ENCODE assay signal across 9 mouse cellular contexts in genomic region chr11:69123056-69123692, GRCm38 (mm10). TPM values are rescaled to one million over a fixed set of nuclear protein-coding genes. Genes with fewer than 3 reads are reported as not detected.
A peak's percentile ranks its signal among the peaks of the same experiment; 100 is the strongest.
DNase-seq lines count a peak whose midpoint lies in the region; ATAC-seq lines count a peak whose summit lies in the region.
"Had no signal": no experiment of that assay in that cellular context is flagged by ENCODE, and none has a peak within 500 bp of the region (broad histone marks: within the 10 kb centered on the region; RNA-seq: fewer than 3 reads in every experiment).

No protein-coding gene starts in this region.

- no peaks in the 10 kb centered on the region for H3K9me3 ChIP-seq in embryonic facial prominence, embryonic 14.5 days (ENCODE audit: control insufficient read depth, low read length)
- no peaks in the 10 kb centered on the region for H3K9me3 ChIP-seq in heart, embryonic 11.5 days (replicated peaks; ENCODE audit: control insufficient read depth, low read length)
- no peaks in the 10 kb centered on the region for H3K9me3 ChIP-seq in kidney, embryonic 16.5 days (ENCODE audit: low read length)

- under 1% methylated on average over 27 of the region's 29 CpGs for WGBS in embryonic facial prominence, embryonic 14.5 days
- WGBS in heart, embryonic 11.5 days (ENCODE audit: insufficient replicate concordance), result under 1% methylated on average over 29 of the region's 29 CpGs
- under 1% methylated on average over 29 of the region's 29 CpGs for WGBS in kidney, embryonic 16.5 days

- DNase-seq in 3T3-L1 (ENCODE audit: low read depth, low spot score), result peak; percentile 96
- peak; percentile 86 for DNase-seq in adrenal gland, postnatal 25 days
- peak; percentile 91 for DNase-seq in embryonic facial prominence, embryonic 14.5 days (ENCODE audit: low spot score)
- peak; percentile 92 for DNase-seq in liver
- DNase-seq in naive thymus-derived CD4-positive, alpha-beta T cell, adult 2 months (ENCODE audit: low read depth), result peak; percentile 87
- DNase-seq in splenic B cell, adult 2 months (ENCODE audit: low read depth, low spot score), result peak; percentile 92

- peak overlapping the region; percentile 84 for H3K27ac ChIP-seq in embryonic facial prominence, embryonic 14.5 days (replicated peaks; ENCODE audit: low read depth, low read length)
- H3K27ac ChIP-seq in heart, embryonic 11.5 days (ENCODE audit: low read depth, low read length), result peak overlapping the region; percentile 85
- H3K27ac ChIP-seq in kidney, embryonic 16.5 days (ENCODE audit: low read length), result peak overlapping the region; percentile 86

- no peaks in the 10 kb centered on the region for H3K36me3 ChIP-seq in embryonic facial prominence, embryonic 14.5 days (ENCODE audit: control insufficient read depth, insufficient read depth, low read length)
- H3K36me3 ChIP-seq in heart, embryonic 11.5 days (ENCODE audit: control insufficient read depth, insufficient read depth, low read length), result no peaks in the 10 kb centered on the region
- no peaks in the 10 kb centered on the region for H3K36me3 ChIP-seq in kidney, embryonic 16.5 days (ENCODE audit: insufficient read depth, low read length)
- H3K36me3 ChIP-seq in splenic B cell, adult 2 months (ENCODE audit: control insufficient read depth, insufficient read depth, low read length, poor library complexity, severe bottlenecking), result no peaks in the 10 kb centered on the region

- H3K4me3 ChIP-seq in embryonic facial prominence, embryonic 14.5 days (ENCODE audit: low read depth, low read length), result peak overlapping the region; percentile 88
- peak overlapping the region; percentile 78 for H3K4me3 ChIP-seq in heart, embryonic 11.5 days (ENCODE audit: low read depth, low read length)
- H3K4me3 ChIP-seq in kidney, embryonic 16.5 days (ENCODE audit: low read length), result peak overlapping the region; percentile 58

- peaks cover 28% of the 10 kb centered on the region for H3K4me1 ChIP-seq in embryonic facial prominence, embryonic 14.5 days (ENCODE audit: control insufficient read depth, insufficient read depth, low read length)
- peaks cover 36% of the 10 kb centered on the region for H3K4me1 ChIP-seq in heart, embryonic 11.5 days (ENCODE audit: control insufficient read depth, insufficient read depth, low read length)
- H3K4me1 ChIP-seq in kidney, embryonic 16.5 days (ENCODE audit: insufficient read depth, low read length), result peaks cover 28% of the 10 kb centered on the region

- peak overlapping the region; percentile 65 for H3K9ac ChIP-seq in embryonic facial prominence, embryonic 14.5 days (ENCODE audit: low read depth, low read length)
- H3K9ac ChIP-seq in heart, embryonic 11.5 days (ENCODE audit: low read depth, low read length), result peak overlapping the region; percentile 74
- peak overlapping the region; percentile 71 for H3K9ac ChIP-seq in kidney, embryonic 16.5 days (replicated peaks; ENCODE audit: low read length)

- ATAC-seq in embryonic facial prominence, embryonic 14.5 days (ENCODE audit: low read depth), result peak; percentile 0; the same call in 1 of the 2 replicates
- ATAC-seq in heart, embryonic 11.5 days (replicated peaks; ENCODE audit: insufficient number of reproducible peaks, low FRiP score, low TSS enrichment), result no peak; the same call in 1 of the 2 replicates
- ATAC-seq in kidney, embryonic 16.5 days (ENCODE audit: low FRiP score, low TSS enrichment), result peak; percentile 7; the same call in 1 of the 2 replicates

- H3K4me2 ChIP-seq in embryonic facial prominence, embryonic 14.5 days (ENCODE audit: low read depth, low read length), result peak overlapping the region; percentile 99
- peak overlapping the region; percentile 82 for H3K4me2 ChIP-seq in heart, embryonic 11.5 days
- peak overlapping the region; percentile 88 for H3K4me2 ChIP-seq in kidney, embryonic 16.5 days (replicated peaks; ENCODE audit: low read depth, low read length)

- no peaks in the 10 kb centered on the region for H3K27me3 ChIP-seq in embryonic facial prominence, embryonic 14.5 days (replicated peaks; ENCODE audit: control insufficient read depth, insufficient read depth, low read length)
- H3K27me3 ChIP-seq in heart, embryonic 11.5 days (ENCODE audit: control insufficient read depth, insufficient read depth, low read length), result peaks cover 6% of the 10 kb centered on the region; the same call in 1 of the 2 replicates
- no peaks in the 10 kb centered on the region for H3K27me3 ChIP-seq in kidney, embryonic 16.5 days (ENCODE audit: insufficient read depth, low read length)
- H3K27me3 ChIP-seq in splenic B cell, adult 2 months (ENCODE audit: control insufficient read depth, insufficient read depth, low read length, poor library complexity, severe bottlenecking), result no peaks in the 10 kb centered on the region

RNA-seq across cellular contexts. Expression of gene 9130213A22Rik, which starts 0.8 kb away (rescaled TPM):
- 1.2 and 1.6 TPM in 2 replicates for total RNA-seq in adrenal gland, postnatal 25 days (2021)
- polyA plus RNA-seq in embryonic facial prominence, embryonic 14.5 days (2014; fragmentation: Nextera tagmentation; extraction: Ambion mirVana), result 0.14 and 0.63 TPM in 2 replicates
- polyA plus RNA-seq in heart, embryonic 11.5 days (2014; fragmentation: Nextera tagmentation; extraction: Ambion mirVana), result 0.32 and 0.49 TPM in 2 replicates
- 0.33 and 0.42 TPM in 2 replicates for polyA plus RNA-seq in kidney, embryonic 16.5 days (2015; fragmentation: Nextera tagmentation; extraction: Ambion mirVana)
- total RNA-seq: common myeloid progenitor, adult 5-6 weeks had no signal

RNA-seq across cellular contexts. Expression of gene Aloxe3, which starts 2.5 kb away (rescaled TPM):
- 0.64 and 2.8 TPM in 2 replicates for total RNA-seq in adrenal gland, postnatal 25 days (2021)
- polyA plus RNA-seq in embryonic facial prominence, embryonic 14.5 days (2014; fragmentation: Nextera tagmentation; extraction: Ambion mirVana), result 0.39 and 1.9 TPM in 2 replicates
- polyA plus RNA-seq in heart, embryonic 11.5 days (2014; fragmentation: Nextera tagmentation; extraction: Ambion mirVana), result 0.37 and 0.39 TPM in 2 replicates
- 0.32 and 0.76 TPM in 2 replicates for polyA plus RNA-seq in kidney, embryonic 16.5 days (2015; fragmentation: Nextera tagmentation; extraction: Ambion mirVana)
- total RNA-seq: common myeloid progenitor, adult 5-6 weeks had no signal

RNA-seq across cellular contexts. Expression of gene Hes7, which starts 3.0 kb away (rescaled TPM):
- not detected in 2 replicates for total RNA-seq in adrenal gland, postnatal 25 days (2021)
- 0.21 and 0.45 TPM in 2 replicates for polyA plus RNA-seq in embryonic facial prominence, embryonic 14.5 days (2014; fragmentation: Nextera tagmentation; extraction: Ambion mirVana)
- 0.35 and 0.64 TPM in 2 replicates for polyA plus RNA-seq in heart, embryonic 11.5 days (2014; fragmentation: Nextera tagmentation; extraction: Ambion mirVana)
- 0.39 and 0.51 TPM in 2 replicates for polyA plus RNA-seq in kidney, embryonic 16.5 days (2015; fragmentation: Nextera tagmentation; extraction: Ambion mirVana)
- total RNA-seq: common myeloid progenitor, adult 5-6 weeks had no signal

RNA-seq across cellular contexts. Expression of gene Per1, which starts 28.2 kb away (rescaled TPM):
- 66.5 and 84.7 TPM in 2 replicates for total RNA-seq in adrenal gland, postnatal 25 days (2021)
- polyA plus RNA-seq in embryonic facial prominence, embryonic 14.5 days (2014; fragmentation: Nextera tagmentation; extraction: Ambion mirVana), result 21.5 and 28.2 TPM in 2 replicates
- polyA plus RNA-seq in heart, embryonic 11.5 days (2014; fragmentation: Nextera tagmentation; extraction: Ambion mirVana), result 6.2 and 6.3 TPM in 2 replicates
- polyA plus RNA-seq in kidney, embryonic 16.5 days (2015; fragmentation: Nextera tagmentation; extraction: Ambion mirVana), result 11.4 and 15.6 TPM in 2 replicates

RNA-seq across cellular contexts. Expression of gene Alox12b, which starts 33.6 kb away (rescaled TPM):
- not detected in 2 replicates for total RNA-seq in adrenal gland, postnatal 25 days (2021)
- 0.62 and 4.8 TPM in 2 replicates for polyA plus RNA-seq in embryonic facial prominence, embryonic 14.5 days (2014; fragmentation: Nextera tagmentation; extraction: Ambion mirVana)
- not detected in 2 replicates for polyA plus RNA-seq in heart, embryonic 11.5 days (2014; fragmentation: Nextera tagmentation; extraction: Ambion mirVana)
- polyA plus RNA-seq in kidney, embryonic 16.5 days (2015; fragmentation: Nextera tagmentation; extraction: Ambion mirVana), result 0.30 and 0.41 TPM in 2 replicates
- total RNA-seq: common myeloid progenitor, adult 5-6 weeks had no signal
